9 mouse cellular contexts compared by ENCODE assay signal in genomic region chr13:34128276-34129114, GRCm38 (mm10). TPM values are rescaled to one million over a fixed set of nuclear protein-coding genes. Genes with fewer than 3 reads are reported as not detected.
DNase-seq lines count a peak whose midpoint lies in the region; ATAC-seq and TF ChIP-seq lines count a peak whose summit lies in the region.
"Had no signal": no experiment of that assay in that cellular context is flagged by ENCODE, and none has a peak within 500 bp of the region (broad histone marks: within the 10 kb centered on the region; RNA-seq: fewer than 3 reads in every experiment).

No protein-coding gene starts in this region.

- H3K4me2 ChIP-seq in heart, postnatal 0 days (ENCODE audit: low read depth, low read length): peak overlapping the region; percentile 77
- H3K4me2 ChIP-seq in embryonic facial prominence, embryonic 11.5 days (ENCODE audit: low read depth, low read length): peak overlapping the region; percentile 49
- peak overlapping the region; percentile 70 for H3K4me2 ChIP-seq in hindbrain, embryonic 16.5 days (ENCODE audit: low read length)
- H3K4me2 ChIP-seq in midbrain, embryonic 13.5 days (replicated peaks): peak overlapping the region; percentile 92

- H3K4me3 ChIP-seq in heart, postnatal 0 days (ENCODE audit: low read depth, low read length): peak overlapping the region; percentile 2; the same call in 1 of the 2 replicates
- peak overlapping the region; percentile 75 for H3K4me3 ChIP-seq in embryonic facial prominence, embryonic 11.5 days (ENCODE audit: low read depth, low read length)
- H3K4me3 ChIP-seq in hindbrain, embryonic 16.5 days (ENCODE audit: low read length): peak overlapping the region; percentile 70
- H3K4me3 ChIP-seq in midbrain, embryonic 13.5 days (replicated peaks): peak overlapping the region; percentile 95

- no peak overlapping the region for H3K9ac ChIP-seq in heart, postnatal 0 days (replicated peaks; ENCODE audit: low read depth, low read length)
- no peak overlapping the region; the same call in 1 of the 2 replicates for H3K9ac ChIP-seq in embryonic facial prominence, embryonic 11.5 days (replicated peaks; ENCODE audit: low read length)
- H3K9ac ChIP-seq in hindbrain, embryonic 16.5 days (ENCODE audit: low read depth, low read length): peak overlapping the region; percentile 82
- H3K9ac ChIP-seq in midbrain, embryonic 13.5 days (replicated peaks): peak overlapping the region; percentile 100

- TF ChIP-seq CTCF in heart, postnatal 0 days (IDR thresholded peaks at IDR 0.05; ENCODE audit: low read depth): no peak

- peaks cover 4% of the 10 kb centered on the region for H3K36me3 ChIP-seq in heart, postnatal 0 days (replicated peaks; ENCODE audit: control insufficient read depth, insufficient read depth, low read length)
- H3K36me3 ChIP-seq in embryonic facial prominence, embryonic 11.5 days (replicated peaks; ENCODE audit: control insufficient read depth, insufficient read depth, low read depth, low read length): no peaks in the 10 kb centered on the region; the same call in none of the 2 replicates
- H3K36me3 ChIP-seq in hindbrain, embryonic 16.5 days (ENCODE audit: control insufficient read depth, insufficient read depth, low read length): peaks cover 5% of the 10 kb centered on the region; the same call in 1 of the 2 replicates
- H3K36me3 ChIP-seq in midbrain, embryonic 13.5 days: peaks cover 39% of the 10 kb centered on the region

- intact Hi-C loops in heart, postnatal 36 days (cut with DNase I): no loop called here

- ATAC-seq in heart, postnatal 0 days (ENCODE audit: insufficient read depth, low read depth): no peak
- ATAC-seq in embryonic facial prominence, embryonic 11.5 days (replicated peaks; ENCODE audit: insufficient number of reproducible peaks, low FRiP score, low TSS enrichment, low read depth): no peak
- no peak for ATAC-seq in hindbrain, embryonic 16.5 days
- no peak for ATAC-seq in midbrain, embryonic 13.5 days

- H3K27ac ChIP-seq in heart, postnatal 0 days (ENCODE audit: low read depth): no peak overlapping the region
- no peak overlapping the region for H3K27ac ChIP-seq in embryonic facial prominence, embryonic 11.5 days (replicated peaks; ENCODE audit: low read depth, low read length)
- peak overlapping the region; percentile 99 for H3K27ac ChIP-seq in hindbrain, embryonic 16.5 days (ENCODE audit: low read depth, low read length)
- peak overlapping the region; percentile 100 for H3K27ac ChIP-seq in midbrain, embryonic 13.5 days

- WGBS in heart, postnatal 0 days: 65% methylated on average over 9 of the region's 9 CpGs
- 60% methylated on average over 7 of the region's 9 CpGs for WGBS in embryonic facial prominence, embryonic 11.5 days
- WGBS in hindbrain, embryonic 16.5 days: 18% methylated on average over 9 of the region's 9 CpGs
- 27% methylated on average over 9 of the region's 9 CpGs for WGBS in midbrain, embryonic 13.5 days

- peaks cover 22% of the 10 kb centered on the region; the same call in 1 of the 2 replicates for H3K4me1 ChIP-seq in heart, postnatal 0 days (ENCODE audit: control insufficient read depth, insufficient read depth)
- H3K4me1 ChIP-seq in embryonic facial prominence, embryonic 11.5 days (ENCODE audit: control insufficient read depth, insufficient read depth, low read length): no peaks in the 10 kb centered on the region
- H3K4me1 ChIP-seq in hindbrain, embryonic 16.5 days (ENCODE audit: control insufficient read depth, insufficient read depth, low read depth, low read length): peaks cover 28% of the 10 kb centered on the region
- peaks cover 43% of the 10 kb centered on the region for H3K4me1 ChIP-seq in midbrain, embryonic 13.5 days (replicated peaks)

- H3K27me3 ChIP-seq in heart, postnatal 0 days (ENCODE audit: control insufficient read depth, insufficient read depth, low read length): no peaks in the 10 kb centered on the region
- no peaks in the 10 kb centered on the region for H3K27me3 ChIP-seq in embryonic facial prominence, embryonic 11.5 days (ENCODE audit: control insufficient read depth, insufficient read depth, low read length)
- no peaks in the 10 kb centered on the region for H3K27me3 ChIP-seq in hindbrain, embryonic 16.5 days (replicated peaks; ENCODE audit: control insufficient read depth, insufficient read depth, low read length)
- H3K27me3 ChIP-seq in midbrain, embryonic 13.5 days: no peaks in the 10 kb centered on the region

- TF ChIP-seq EP300 in heart, postnatal 0 days (IDR thresholded peaks at IDR 0.05; ENCODE audit: low read depth): no peak

- no peak for DNase-seq in heart, postnatal 0 days (ENCODE audit: low spot score)
- DNase-seq in heart, postnatal 36 days: no peak
- DNase-seq in embryonic facial prominence, embryonic 11.5 days (ENCODE audit: low spot score): no peak
- no peak for DNase-seq in frontal cortex, postnatal 10 days (ENCODE audit: low spot score in 2 of 2)
- DNase-seq in cerebellum, adult 8-10 months: no peak
- no peak for DNase-seq in spleen, postnatal 14 days (ENCODE audit: low spot score in 2 of 2)
- DNase-seq: gastrocnemius, postnatal 25 days had no signal

- no peaks in the 10 kb centered on the region for H3K9me3 ChIP-seq in heart, postnatal 0 days (replicated peaks; ENCODE audit: control insufficient read depth, low read length)
- no peaks in the 10 kb centered on the region for H3K9me3 ChIP-seq in embryonic facial prominence, embryonic 11.5 days (replicated peaks; ENCODE audit: control insufficient read depth, low read length)
- H3K9me3 ChIP-seq in hindbrain, embryonic 16.5 days (ENCODE audit: control insufficient read depth, low read length): no peaks in the 10 kb centered on the region
- no peaks in the 10 kb centered on the region for H3K9me3 ChIP-seq in midbrain, embryonic 13.5 days

RNA-seq across cellular contexts. Expression of gene Tubb2b, which starts 1.8 kb away (rescaled TPM):
- total RNA-seq in heart, postnatal 0 days (2014; rRNA removed; ENCODE audit: low replicate concordance): 157 and 227 TPM in 2 replicates
- polyA plus RNA-seq in heart, postnatal 0 days (2015; fragmentation: Nextera tagmentation; extraction: Ambion mirVana): 16.9 and 19.7 TPM in 2 replicates
- 1 to 10 TPM; 4.4 to 5.6 TPM for total RNA-seq in heart, postnatal 36 days (2021)
- polyA plus RNA-seq in embryonic facial prominence, embryonic 11.5 days (2014; fragmentation: Nextera tagmentation; extraction: Ambion mirVana): 77.6 and 88.3 TPM in 2 replicates
- 1,169 and 1,199 TPM in 2 replicates for polyA plus RNA-seq in hindbrain, embryonic 16.5 days (2015; fragmentation: Nextera tagmentation; extraction: Ambion mirVana)
- polyA plus RNA-seq in midbrain, embryonic 13.5 days (2015; fragmentation: Nextera tagmentation; extraction: Ambion mirVana): 833 and 846 TPM in 2 replicates

RNA-seq across cellular contexts. Expression of gene Psmg4, which starts 34.3 kb away (rescaled TPM):
- 58.0 and 108 TPM in 2 replicates for total RNA-seq in heart, postnatal 0 days (2014; rRNA removed; ENCODE audit: low replicate concordance)
- polyA plus RNA-seq in heart, postnatal 0 days (2015; fragmentation: Nextera tagmentation; extraction: Ambion mirVana): 86.3 and 87.8 TPM in 2 replicates
- 10 to 100 TPM; 28.3 to 30.9 TPM for total RNA-seq in heart, postnatal 36 days (2021)
- polyA plus RNA-seq in embryonic facial prominence, embryonic 11.5 days (2014; fragmentation: Nextera tagmentation; extraction: Ambion mirVana): 101 and 108 TPM in 2 replicates
- polyA plus RNA-seq in hindbrain, embryonic 16.5 days (2015; fragmentation: Nextera tagmentation; extraction: Ambion mirVana): 69.1 and 69.5 TPM in 2 replicates
- polyA plus RNA-seq in midbrain, embryonic 13.5 days (2015; fragmentation: Nextera tagmentation; extraction: Ambion mirVana): 92.5 and 94.6 TPM in 2 replicates

RNA-seq across cellular contexts. Expression of gene Tubb2a, which starts 50.7 kb away (rescaled TPM):
- 291 and 343 TPM in 2 replicates for total RNA-seq in heart, postnatal 0 days (2014; rRNA removed; ENCODE audit: low replicate concordance)
- polyA plus RNA-seq in heart, postnatal 0 days (2015; fragmentation: Nextera tagmentation; extraction: Ambion mirVana): 90.8 and 105 TPM in 2 replicates
- 10 to 100 TPM; 41.2 to 43.8 TPM for total RNA-seq in heart, postnatal 36 days (2021)
- polyA plus RNA-seq in embryonic facial prominence, embryonic 11.5 days (2014; fragmentation: Nextera tagmentation; extraction: Ambion mirVana): 115 and 146 TPM in 2 replicates
- polyA plus RNA-seq in hindbrain, embryonic 16.5 days (2015; fragmentation: Nextera tagmentation; extraction: Ambion mirVana): 3,415 and 3,905 TPM in 2 replicates
- polyA plus RNA-seq in midbrain, embryonic 13.5 days (2015; fragmentation: Nextera tagmentation; extraction: Ambion mirVana): 1,655 and 1,711 TPM in 2 replicates

Comparison
In these comparisons a context has a peak if more than half of its experiments do, and no peak if none do; other contexts are left out.
1. H3K27ac ChIP-seq: peak in hindbrain, embryonic 16.5 days (single experiment) and midbrain, embryonic 13.5 days (single experiment); none in heart, postnatal 0 days (single experiment) and embryonic facial prominence, embryonic 11.5 days (single experiment).
2. H3K4me3 ChIP-seq: peak in every context shown above with its lines; median percentile 95 in midbrain, embryonic 13.5 days; 75 in embryonic facial prominence, embryonic 11.5 days; 70 in hindbrain, embryonic 16.5 days; 2 in heart, postnatal 0 days.
3. H3K9ac ChIP-seq: peak in hindbrain, embryonic 16.5 days (single experiment) and midbrain, embryonic 13.5 days (single experiment); none in heart, postnatal 0 days (single experiment) and embryonic facial prominence, embryonic 11.5 days (single experiment).
4. RNA of gene Tubb2a, which starts 50.7 kb away (polyA plus RNA-seq): 3,415 to 3,905 TPM in hindbrain, embryonic 16.5 days and 1,655 to 1,711 TPM in midbrain, embryonic 13.5 days; 115 to 146 TPM in embryonic facial prominence, embryonic 11.5 days and 90.8 to 105 TPM in heart, postnatal 0 days; every median in the first group is over 10 times any median in the second.
5. Peak in every context shown above with its lines, with median percentiles within 50 percentile points of each other: H3K4me2 ChIP-seq.